Mouse (Mus musculus): ENCODE measurements around the gene Rhot2.
A peak's percentile ranks its signal among the peaks of the same experiment; 100 is the strongest.
"Not testable (repeated sequence)": the region's sequence is repeated elsewhere in the genome, so short reads cannot be mapped to it uniquely, and the experiment has no call there.

Gene Rhot2

DNA sequence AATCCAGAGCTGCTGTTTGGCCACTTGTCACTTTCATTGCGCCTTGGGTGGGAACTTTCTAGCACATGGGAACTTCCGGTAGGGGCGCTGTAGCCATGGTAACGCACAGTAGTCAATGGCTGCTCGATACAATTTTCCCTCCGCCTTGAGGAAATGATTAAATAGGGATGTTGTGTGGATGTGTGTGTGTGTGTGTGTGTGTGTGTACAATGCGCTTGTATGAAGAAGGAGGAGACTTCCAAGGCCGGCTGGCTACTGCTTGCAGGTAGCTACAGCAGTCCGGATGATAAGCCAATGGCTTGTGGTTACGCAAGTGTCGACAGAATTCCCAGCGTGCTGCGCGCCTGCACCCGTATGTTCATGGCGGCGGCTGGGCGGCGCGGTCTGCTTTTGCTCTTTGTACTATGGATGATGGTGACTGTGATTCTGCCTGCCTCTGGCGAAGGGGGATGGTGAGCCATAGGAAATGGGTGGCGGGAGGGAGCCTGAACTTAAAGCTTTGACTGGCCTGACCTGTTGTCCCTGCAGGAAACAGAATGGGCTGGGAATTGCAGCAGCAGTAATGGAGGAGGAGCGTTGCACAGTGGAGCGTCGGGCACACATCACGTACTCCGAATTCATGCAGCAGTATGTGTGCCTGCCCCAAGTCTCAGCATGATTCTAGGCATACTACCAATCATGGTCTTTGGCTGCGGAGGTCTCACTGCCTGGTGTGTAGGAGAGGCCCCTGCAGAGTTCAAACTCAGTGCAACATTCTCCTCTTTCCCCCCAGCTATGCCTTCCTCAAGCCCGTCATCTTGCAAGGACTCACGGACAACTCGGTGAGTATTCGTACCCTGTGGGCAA, 15.7 kb downstream of the Rhot2 start, which contains the start of gene Jmjd8:
Jmjd8 (plus strand) TSS at position 156 of the 846 bp plus-strand sequence.
- peak; percentile 65 to 66 for DNase-seq (ENCODE audit: low spot score in 2 of 2)

DNA sequence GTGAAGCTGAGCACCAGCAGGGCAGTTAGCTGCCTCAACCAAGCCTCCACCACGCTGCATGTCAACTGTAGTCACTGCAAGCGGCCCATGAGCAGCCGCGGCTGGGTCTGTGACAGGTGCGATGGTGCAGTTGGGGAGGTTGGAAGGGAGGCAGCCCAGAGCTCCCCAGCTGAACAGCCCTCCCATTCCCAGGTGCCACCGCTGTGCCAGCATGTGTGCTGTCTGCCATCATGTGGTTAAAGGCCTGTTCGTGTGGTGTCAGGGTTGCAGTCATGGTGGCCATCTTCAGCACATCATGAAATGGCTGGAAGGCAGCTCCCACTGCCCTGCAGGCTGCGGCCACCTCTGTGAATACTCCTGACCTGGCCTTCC, 16.4 kb downstream of the Rhot2 start:
- DNase-seq (ENCODE audit: low spot score in 2 of 2), result no peak

DNA sequence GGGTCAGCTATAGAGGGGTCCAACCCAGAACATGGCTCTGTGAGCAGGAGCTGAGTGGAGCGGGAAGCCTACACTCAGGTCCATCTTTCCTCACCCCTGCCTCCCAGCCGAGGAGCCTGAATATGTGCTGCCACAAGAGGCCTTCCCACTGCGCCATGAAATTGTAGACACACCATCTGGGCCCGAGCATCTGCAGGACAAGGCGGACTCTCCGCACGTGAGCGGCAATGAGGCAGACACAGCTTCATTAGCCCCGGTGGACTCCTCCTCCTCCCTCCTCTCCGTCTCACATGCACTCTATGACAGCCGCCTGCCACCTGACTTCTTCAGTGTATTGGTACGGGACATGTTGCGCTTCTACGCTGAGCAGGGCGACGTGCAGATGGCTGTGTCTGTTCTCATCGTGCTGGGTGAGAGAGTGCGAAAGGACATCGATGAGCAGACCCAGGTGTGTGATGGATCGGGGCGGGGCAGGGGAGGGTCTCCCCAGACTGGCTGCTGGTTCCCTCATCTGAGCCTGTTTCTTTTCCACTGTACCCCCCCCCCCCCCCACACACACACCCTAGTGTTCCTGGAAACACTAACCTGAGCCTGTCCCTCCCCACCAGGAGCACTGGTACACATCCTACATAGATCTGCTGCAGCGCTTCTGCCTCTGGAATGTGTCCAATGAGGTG, 17.0 kb downstream of the Rhot2 start:
- no peak for DNase-seq (ENCODE audit: low spot score in 2 of 2)

DNA sequence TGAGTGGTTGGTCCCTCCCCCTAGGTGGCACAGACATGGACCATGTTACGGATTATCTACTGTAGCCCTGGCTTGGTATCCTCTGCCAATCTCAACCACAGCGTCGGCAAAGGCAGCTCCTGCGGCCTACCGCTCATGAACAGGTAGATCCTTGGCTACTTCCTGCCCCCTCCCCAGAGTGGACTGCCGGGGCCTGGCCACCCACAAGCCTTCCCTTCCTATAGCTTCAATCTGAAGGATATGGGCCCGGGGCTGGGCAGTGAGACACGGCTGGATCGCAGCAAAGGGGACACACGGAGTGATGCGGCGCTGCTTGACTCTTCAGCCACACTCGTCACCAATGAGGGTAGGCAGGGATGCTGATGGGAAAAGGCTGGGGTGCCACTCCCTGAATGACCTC, 17.6 kb downstream of the Rhot2 start:
- DNase-seq (ENCODE audit: low spot score in 2 of 2), result no peak

DNA sequence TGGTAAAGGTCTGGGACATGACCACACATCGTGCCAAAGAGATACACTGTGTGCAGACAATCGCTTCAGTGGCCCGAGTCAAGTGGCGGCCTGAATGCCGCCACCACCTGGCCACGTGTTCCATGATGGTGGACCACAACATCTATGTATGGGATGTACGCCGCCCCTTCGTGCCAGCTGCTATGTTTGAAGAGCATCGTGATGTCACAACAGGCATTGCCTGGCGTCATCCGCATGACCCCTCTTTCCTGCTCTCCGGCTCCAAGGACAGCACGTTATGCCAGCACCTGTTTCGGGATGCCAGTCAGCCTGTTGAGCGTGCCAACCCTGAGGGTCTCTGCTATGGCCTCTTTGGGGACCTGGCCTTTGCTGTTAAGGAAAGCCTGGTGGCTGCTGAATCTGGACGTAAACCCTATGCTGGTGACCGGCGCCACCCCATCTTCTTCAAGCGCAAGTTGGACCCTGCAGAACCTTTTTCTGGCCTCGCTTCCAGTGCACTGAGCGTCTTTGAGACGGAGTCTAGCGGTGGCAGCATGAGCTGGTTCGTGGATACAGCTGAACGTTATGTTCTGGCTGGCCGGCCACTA, 18.6 kb downstream of the Rhot2 start:
- DNase-seq (ENCODE audit: low spot score in 2 of 2), result no peak

DNA sequence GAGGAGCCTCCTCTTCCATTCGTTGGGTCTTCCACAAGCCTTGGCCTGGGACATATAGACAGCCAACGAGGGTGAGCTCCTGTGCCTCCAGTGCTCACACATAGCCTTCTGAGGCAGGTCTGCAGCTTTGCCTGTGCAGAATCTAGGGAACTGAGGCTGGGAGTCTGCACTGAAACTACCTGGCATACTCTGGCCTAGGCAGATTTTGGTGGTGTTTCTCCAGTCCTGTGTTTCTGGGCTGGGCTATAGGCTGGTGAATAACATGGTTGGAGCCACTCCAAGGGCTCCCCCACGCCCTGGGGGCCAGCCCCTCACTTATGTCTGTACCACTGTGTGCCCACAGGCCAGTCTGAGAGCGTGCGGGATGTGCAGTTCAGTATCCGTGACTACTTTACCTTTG, 19.3 kb downstream of the Rhot2 start:
- DNase-seq (ENCODE audit: low spot score in 2 of 2), result no peak

DNA sequence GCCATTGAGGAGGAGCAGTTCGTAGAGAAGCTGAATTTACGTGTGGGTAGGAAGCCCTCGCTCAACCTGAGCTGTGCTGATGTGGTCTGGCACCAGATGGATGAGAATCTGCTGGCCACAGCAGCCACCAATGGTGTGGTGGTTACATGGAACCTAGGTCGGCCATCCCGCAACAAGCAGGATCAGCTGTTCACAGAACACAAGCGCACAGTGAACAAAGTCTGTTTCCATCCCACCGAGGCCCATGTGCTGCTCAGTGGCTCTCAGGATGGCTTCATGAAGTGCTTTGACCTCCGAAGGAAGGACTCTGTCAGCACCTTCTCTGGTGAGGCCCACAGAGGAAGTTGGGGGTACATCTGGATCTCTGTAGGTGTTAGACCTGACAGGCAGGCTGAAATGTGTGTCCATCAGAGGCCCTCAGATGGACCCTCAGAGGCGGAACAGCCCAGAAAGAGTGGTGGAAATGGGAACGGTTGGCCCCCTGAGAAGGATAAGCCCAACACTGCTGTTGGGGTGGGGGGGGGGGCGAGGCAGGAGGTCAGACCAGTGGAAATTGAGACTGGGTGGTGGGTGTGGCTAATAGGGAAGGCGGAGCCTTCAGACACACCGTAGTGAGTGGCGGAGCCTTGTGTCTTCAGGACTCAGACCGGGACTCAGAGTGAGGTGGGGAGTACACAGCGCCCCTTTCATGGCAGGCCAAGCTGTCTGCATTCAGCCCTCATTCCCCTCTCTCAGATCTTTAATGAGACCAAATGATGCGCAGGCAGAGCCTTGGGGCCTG, 20.1 kb downstream of the Rhot2 start:
- DNase-seq (ENCODE audit: low spot score in 2 of 2), result no peak

DNA sequence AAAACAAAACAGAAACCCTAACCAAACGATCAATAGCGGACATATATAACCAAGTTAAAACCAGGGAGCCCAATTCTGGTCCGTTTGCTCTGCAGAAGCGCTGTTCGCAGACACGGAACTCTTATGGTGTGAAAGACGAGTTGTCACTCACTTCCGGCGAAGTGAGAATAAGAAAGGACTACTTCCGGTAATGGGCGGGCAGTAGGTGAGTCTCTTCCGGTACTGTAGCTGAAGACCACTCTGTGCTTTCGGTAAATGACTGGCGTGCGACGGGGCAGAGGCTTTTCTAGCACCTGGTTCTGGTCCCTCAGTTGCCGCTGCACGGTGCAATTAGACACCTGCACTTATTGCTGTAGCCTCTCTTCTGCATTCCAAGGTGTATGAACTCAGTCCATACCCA, 21.2 kb downstream of the Rhot2 start, which contains the start of gene Wdr24:
Wdr24 (plus strand) TSS at position 176 of the 400 bp plus-strand sequence.
- DNase-seq (ENCODE audit: low spot score in 2 of 2), result peak in 1 of 2 experiments; percentile 56

DNA sequence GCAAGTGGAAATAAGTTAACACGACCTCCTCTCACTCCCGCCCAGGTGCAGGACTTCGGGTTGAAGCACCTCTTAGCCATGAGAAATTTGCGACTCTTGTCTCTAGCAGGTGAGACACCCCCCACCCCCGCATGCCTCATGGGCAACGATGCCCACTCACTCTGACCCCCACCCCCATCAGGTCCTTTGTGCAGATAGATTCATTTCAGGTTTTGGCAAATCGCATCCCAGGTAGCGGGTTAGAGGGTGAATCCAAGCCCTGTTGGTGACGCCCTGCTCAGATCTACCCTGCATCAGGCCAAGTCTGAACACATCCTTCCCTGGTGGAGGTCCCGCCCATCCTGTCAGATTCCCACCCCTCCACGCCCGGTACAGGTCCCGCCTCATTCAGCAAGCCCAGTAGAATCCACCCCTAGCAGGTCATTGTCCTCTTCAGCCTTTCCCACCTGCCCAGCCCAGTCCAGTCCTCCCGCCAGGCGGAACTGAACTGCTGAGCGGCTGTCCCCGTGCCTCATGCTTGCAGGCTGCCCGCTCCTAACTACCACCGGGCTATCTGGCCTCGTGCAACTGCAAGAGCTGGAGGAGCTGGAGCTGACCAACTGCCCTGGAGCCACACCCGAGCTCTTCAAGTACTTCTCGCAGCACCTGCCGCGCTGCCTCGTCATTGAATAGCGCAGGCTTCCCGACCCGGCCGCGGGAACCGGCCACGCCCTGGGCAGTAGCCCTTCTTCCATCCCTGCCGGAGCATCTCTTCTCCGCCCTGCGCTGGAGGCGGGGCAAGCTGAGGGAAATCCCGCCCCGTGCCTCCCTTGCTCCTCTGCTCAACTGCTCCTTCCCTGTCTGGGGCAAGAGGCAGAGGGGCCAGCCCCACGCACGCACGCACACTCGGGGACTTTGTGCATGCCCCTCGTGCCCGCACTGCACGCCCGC, 25.5 kb downstream of the Rhot2 start:
- DNase-seq (ENCODE audit: low spot score in 2 of 2), result no peak

DNA sequence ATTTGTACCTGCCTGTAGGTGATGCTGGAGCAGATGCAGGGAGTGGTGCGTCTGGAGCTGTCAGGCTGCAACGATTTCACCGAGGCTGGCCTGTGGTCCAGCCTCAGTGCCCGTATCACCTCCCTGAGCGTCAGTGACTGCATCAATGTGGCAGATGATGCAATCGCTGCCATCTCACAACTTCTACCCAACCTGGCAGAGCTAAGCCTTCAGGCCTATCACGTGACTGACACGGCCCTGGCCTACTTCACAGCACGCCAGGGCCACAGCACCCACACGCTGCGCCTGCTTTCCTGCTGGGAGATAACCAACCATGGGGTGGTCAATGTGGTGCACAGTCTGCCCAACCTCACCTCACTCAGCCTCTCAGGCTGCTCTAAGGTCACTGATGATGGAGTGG, 27.0 kb downstream of the Rhot2 start:
- DNase-seq (ENCODE audit: low spot score in 2 of 2), result no peak

DNA sequence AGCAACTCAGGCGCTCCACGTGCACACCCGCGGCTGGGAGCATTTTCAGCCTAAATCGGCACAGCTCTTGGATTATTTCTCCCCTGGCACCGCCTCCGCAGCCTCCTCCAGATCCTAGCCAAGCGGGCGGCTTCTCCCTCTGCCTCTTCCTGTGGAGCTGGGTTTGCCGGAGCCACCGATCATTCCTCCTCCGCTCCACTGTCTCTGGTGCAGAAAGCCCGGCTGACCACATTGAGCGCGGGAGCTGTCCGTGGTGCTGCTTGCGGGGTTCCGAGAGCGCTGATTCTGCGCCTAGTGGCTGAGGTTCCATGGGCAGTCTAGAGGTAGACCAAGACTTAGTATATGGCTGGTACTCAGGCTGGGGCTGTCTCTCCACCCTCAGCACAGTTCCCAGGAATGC, 31.2 kb downstream of the Rhot2 start:
- DNase-seq (ENCODE audit: low spot score in 2 of 2), result peak; percentile 67 to 70

DNA sequence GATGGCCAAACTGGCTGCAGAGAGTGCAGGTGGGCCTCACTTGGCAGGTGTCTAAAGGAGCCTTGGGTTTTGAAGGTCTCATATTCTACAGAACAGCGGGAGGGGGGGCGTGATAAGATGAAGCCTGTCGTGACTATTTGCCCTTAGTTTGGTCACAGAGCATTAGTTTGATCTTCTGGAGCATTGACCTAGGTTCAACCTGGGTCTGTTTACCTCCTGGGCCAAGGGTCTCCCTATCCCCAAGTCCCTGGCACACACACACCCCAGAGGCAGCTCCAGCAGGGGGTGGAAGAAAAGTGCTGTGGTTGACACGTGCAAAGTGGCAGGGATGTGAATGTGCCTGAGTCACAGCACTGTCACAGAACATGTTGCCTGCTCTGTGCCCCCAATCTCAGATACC, 33.8 kb downstream of the Rhot2 start:
- DNase-seq (ENCODE audit: low spot score in 2 of 2), result no peak

DNA sequence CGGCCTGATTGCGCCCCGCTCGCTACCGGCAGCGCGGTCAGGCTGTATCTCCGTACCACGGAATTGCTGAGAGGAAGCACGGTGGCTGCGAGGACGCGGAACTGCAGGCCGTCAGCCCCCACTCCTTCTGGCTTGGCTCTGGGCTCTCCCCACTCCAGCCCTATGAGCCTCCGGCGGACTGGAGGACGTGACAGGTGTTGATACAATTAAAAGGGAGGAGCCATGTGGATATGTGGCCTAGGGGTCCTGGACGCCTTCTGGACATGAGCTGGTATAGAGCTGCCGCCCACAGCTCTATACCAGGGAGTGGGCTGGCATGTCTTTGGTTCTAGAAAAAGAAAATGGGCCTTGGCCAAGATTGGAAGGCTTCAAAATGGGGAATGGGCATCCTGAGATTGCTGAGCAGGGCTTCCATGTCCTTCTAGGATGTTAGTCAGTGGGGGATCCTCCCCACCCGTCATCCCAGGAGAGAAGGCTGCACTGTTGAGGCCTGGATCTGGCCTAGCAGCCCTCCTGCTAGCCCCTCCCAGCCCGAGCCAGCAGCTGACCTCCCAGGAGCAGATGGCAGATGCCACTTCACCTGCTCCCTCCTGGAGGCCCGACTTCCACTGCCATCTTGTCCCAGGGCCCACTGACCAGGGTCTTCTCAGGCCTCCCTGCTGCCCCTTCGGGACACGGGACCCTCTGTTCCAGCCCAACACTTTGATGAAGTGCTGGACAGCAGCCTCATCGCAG, 34.9 kb downstream of the Rhot2 start:
- no peak for DNase-seq (ENCODE audit: low spot score in 2 of 2)

DNA sequence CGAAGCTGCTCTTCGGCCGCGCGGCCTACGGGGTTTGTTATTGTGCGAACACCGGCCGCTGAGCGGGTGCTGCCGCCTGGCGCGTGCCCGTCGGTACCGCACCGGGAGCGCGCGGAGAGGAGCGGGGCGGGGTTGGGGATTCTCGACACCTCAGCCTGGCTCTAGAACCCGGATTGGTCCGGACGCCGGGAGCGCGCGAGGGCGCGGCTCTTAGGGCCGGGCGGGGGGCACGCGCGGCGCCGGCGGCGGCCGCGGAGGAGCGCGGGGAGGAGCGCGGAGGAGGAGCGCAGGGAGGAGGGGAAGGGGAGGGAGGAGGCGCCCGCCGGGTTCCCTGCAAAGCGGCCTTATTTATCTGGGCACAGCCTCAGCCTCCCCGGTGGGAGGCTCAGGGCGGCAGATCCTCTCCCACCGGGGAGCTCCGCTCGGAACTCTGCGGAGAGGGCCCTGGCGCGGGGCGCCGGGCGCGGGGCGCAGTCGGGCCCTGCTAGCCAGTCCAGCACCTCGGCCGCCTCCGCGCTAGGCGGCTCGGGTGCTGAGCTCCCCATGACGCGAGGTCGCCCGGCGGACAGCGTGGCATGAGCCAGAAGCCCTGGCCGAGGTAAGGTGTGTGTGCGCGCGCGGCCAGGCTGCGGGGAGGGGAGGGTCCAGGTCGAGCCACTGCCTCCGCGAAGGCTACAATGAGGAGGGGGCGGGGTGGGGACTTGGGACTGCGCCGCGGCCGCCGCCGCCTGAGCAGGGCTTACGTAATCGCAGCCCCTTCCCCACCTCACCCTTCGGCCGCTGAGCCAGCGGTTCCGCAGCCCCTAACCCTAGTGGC, 35.7 kb downstream of the Rhot2 start, which contains the start of gene Fbxl16:
Fbxl16 (plus strand) TSS at position 297 of the 817 bp plus-strand sequence.
- DNase-seq (ENCODE audit: low spot score in 2 of 2), result no peak

DNA sequence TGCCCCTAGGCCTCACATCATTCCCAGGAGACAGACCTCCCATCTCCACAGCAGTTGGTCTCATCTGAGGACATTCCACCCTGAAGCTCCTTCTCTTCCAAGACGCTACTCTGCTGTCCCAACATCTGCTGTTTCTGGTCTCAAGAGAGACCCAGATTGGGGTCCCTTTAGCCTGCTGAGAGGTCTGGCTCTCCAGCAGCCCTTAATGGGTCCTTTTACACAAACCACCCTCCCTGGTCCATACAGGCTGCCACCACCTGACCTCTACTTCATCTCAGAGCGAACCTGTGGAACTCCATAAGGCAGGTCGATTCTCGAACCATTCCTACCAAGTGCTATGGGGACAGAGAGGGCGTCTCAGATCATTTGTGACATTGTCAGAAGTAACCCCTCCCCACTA, 36.6 kb downstream of the Rhot2 start:
- no peak for DNase-seq (ENCODE audit: low spot score in 2 of 2)

DNA sequence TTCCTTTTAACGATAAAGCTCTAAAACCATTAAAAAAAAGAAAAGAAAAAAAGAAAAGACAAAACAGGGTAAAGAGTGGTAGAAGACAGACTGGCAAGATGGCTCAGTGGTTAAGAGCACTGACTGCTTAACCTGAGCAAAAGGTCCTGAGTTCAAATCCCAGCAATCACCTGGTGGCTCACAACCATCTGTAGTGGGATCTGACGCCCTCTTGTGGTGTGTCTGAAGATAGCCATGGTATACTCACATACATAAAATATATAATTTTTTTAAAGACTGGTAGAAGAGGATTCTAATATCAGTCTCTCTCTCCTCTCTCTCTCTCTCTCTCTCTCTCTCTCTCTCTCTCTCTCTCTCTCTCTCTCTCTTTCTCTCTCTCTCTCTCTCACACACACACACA, 37.2 kb downstream of the Rhot2 start:
- not testable (repeated sequence) for DNase-seq (ENCODE audit: low spot score in 2 of 2)

DNA sequence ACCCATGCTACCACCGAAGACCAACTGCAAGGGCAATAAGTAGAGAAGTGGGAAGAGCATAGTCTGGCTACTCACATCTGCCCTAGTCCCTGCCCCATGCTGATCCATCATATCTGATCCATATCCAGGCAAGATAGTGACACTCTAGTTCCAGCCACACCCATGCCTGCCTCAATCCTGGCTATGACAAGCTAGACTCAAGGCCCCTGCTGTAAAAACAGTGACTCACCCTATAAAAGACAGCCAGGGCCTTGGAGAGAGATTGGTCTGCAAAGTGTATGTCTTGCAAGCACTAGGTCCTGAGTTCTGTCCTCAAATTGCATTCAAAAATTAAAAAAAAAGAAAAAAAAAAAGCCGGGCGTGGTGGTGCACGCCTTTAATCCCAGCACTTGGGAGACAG, 38.1 kb downstream of the Rhot2 start:
- no peak for DNase-seq (ENCODE audit: low spot score in 2 of 2)

DNA sequence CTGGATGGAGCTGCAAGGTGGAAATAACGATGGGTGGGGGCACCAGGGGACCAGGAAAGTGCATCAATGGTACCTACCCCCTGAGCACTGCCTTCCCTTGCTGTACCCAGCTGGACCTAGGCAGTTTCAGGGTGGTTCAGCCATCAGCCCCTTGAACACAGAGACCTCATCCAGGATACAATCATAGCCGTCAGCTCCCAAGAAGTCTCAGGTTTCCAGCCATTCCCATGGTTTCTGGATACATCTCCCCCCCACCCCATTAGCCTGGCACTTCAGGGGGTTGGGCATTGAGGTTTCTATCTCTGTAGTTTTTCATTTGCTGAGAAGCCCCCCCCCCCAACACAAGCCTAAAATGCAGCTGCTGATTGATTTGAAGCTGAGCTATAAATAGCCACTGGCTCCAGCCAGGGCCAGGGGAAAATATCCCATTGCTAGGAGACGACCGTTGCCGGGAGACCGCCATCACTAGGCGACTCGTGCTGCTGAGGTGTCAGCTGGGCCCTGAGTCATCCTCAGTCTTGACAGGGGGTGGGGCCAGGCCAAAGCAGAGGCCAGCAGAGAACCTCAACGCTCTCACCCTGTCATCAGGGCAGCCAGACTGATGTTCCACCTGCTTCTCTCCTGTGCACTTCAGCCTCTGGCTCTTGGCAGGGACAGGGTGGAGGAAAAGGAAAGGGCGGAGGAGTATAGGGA, 41.7 kb downstream of the Rhot2 start:
- no peak for DNase-seq (ENCODE audit: low spot score in 2 of 2)

DNA sequence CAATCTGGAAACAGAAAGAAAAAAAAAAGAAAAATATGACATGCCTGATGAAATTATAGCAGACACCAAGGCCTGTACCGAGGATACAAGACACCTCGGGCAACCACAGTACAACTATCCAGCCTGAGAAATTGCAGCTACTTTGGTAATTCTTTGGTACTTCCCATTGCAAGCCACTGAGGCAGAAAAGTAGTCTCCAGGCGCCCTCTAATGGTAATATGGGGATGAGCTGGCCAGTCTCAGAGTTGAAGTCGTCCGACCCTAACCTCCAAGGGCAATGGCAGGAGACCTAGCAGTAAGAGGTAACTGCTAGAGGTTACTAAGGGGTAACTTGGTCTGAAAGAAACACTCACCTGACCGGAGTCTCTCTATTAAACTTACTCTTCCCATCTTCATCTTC, 43.6 kb downstream of the Rhot2 start:
- DNase-seq (ENCODE audit: low spot score in 2 of 2), result peak in 1 of 2 experiments; percentile 39

All from urinary bladder, adult 18-20 months (tissue).